Mouse (Mus musculus): ENCODE data around the gene Slc27a1. TPM values are rescaled to one million over a fixed set of nuclear protein-coding genes. Genes with fewer than 3 reads are reported as not detected.

Slc27a1 gene
- polyA plus RNA-seq, 1 experiment from 2014 or later: 29.4 TPM

DNA sequence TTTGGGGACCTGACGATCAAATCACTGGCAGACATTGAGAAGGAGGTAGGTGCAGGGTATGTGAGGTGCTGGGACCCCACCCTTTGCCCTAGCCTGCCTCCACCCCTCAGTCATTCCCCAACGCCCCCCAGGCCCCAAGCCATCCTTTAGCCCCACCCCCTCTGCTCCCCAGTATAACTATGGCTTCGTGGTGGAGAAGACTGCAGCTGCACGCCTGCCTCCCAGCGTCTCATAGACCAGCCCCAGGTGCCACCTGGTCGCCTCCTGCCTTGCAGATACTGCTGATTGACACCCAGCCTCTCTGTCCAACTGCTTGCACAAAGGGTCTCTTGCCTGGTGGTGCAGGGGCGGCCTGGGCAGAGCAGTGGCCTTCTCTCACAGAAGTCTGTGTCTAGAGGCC, 21.1 kb upstream of the Slc27a1 start:
- Histone ChIP-seq H3K4me2 (replicated peaks; ENCODE audit: low read depth, low read length) (no peak overlapping the region), H3K4me3 (ENCODE audit: low read depth, low read length) (no peak overlapping the region), H3K27ac (ENCODE audit: low read length) (no peak overlapping the region), H3K9me3 (ENCODE audit: control insufficient read depth, low read depth, low read length) (no peaks in the 10 kb centered on the region), H3K36me3 (ENCODE audit: control insufficient read depth, insufficient read depth, low read length) (peaks cover 15% of the 10 kb centered on the region; the same call in 1 of the 2 replicates), H3K9ac (replicated peaks; ENCODE audit: low read depth, low read length) (no peak overlapping the region), H3K4me1 (ENCODE audit: control insufficient read depth, insufficient read depth, low read length) (peaks cover 7% of the 10 kb centered on the region), H3K27me3 (ENCODE audit: control insufficient read depth, insufficient read depth, low read length) (no peaks in the 10 kb centered on the region)
- WGBS: 89% methylated on average over 7 of the region's 7 CpGs
- ATAC-seq (ENCODE audit: insufficient number of reproducible peaks, insufficient read depth, low FRiP score, low read depth): no peak

DNA sequence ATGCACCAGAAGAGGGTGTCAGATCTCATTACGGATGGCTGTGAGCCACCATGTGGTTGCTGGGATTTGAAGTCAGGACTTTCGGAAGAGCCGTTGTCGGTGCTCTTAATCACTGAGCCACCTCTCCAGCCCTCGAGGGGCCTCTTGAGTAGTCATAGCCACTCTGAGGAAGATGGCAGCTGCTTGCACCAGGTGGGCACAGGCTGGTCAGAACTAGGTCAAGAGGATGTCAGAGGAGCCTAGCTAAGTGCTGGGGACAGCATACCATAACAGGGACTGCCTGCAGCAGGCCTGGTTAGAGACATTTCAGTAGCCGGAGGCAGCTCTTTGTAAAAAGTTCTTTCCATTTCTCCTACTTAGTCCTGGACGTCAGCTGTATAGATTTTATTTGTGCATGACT, 17.9 kb upstream of the Slc27a1 start:
- no peaks in the 10 kb centered on the region for H3K27me3 ChIP-seq (ENCODE audit: control insufficient read depth, insufficient read depth, low read length)
- no peak overlapping the region for H3K4me2 ChIP-seq (replicated peaks; ENCODE audit: low read depth, low read length)
- H3K4me3 ChIP-seq (ENCODE audit: low read depth, low read length): no peak overlapping the region
- H3K27ac ChIP-seq (ENCODE audit: low read length): no peak overlapping the region
- no peaks in the 10 kb centered on the region for H3K9me3 ChIP-seq (ENCODE audit: control insufficient read depth, low read depth, low read length)
- ATAC-seq (ENCODE audit: insufficient number of reproducible peaks, insufficient read depth, low FRiP score, low read depth): no peak
- no peak overlapping the region for H3K9ac ChIP-seq (replicated peaks; ENCODE audit: low read depth, low read length)
- H3K4me1 ChIP-seq (ENCODE audit: control insufficient read depth, insufficient read depth, low read length): 0 out of 2 replicates have a peak, but pooled peaks cover 3% of the 10 kb centered on the region
- 68% methylated on average over 7 of the region's 7 CpGs for WGBS
- H3K36me3 ChIP-seq (ENCODE audit: control insufficient read depth, insufficient read depth, low read length): peaks cover 8% of the 10 kb centered on the region; the same call in 1 of the 2 replicates

DNA sequence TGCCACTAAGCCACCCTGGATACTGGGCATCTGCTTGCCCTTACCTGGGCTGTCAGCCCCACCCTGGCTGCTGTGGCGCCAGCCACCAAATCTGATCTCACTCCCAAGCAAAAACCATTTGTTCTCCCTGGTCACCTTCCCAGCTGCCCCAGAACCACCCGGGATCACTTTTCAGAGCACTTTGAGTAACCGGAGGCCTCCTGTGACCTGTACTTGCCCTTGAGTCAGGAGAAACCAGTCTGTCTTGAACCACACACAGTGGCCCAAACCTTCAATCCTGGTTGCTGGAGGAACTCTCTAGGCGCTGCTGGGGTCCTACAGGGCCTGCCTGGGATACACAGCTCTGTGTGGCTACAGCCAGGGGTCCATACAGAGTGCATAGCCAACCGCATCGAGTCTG, 15.9 kb upstream of the Slc27a1 start:
- no peak for ATAC-seq (ENCODE audit: insufficient number of reproducible peaks, insufficient read depth, low FRiP score, low read depth)
- H3K27ac ChIP-seq (ENCODE audit: low read length): peak overlapping the region; percentile 44; the same call in 1 of the 2 replicates
- 0 out of 2 replicates have a peak, but pooled peaks cover 4% of the 10 kb centered on the region for H3K36me3 ChIP-seq (ENCODE audit: control insufficient read depth, insufficient read depth, low read length)
- H3K4me3 ChIP-seq (ENCODE audit: low read depth, low read length): no peak overlapping the region
- 37% methylated on average over 6 of the region's 6 CpGs for WGBS
- H3K4me1 ChIP-seq (ENCODE audit: control insufficient read depth, insufficient read depth, low read length): 0 out of 2 replicates have a peak, but pooled peaks cover 3% of the 10 kb centered on the region
- H3K9me3 ChIP-seq (ENCODE audit: control insufficient read depth, low read depth, low read length): no peaks in the 10 kb centered on the region
- H3K27me3 ChIP-seq (ENCODE audit: control insufficient read depth, insufficient read depth, low read length): peaks cover 9% of the 10 kb centered on the region
- H3K4me2 ChIP-seq (replicated peaks; ENCODE audit: low read depth, low read length): no peak overlapping the region
- no peak overlapping the region for H3K9ac ChIP-seq (replicated peaks; ENCODE audit: low read depth, low read length)

DNA sequence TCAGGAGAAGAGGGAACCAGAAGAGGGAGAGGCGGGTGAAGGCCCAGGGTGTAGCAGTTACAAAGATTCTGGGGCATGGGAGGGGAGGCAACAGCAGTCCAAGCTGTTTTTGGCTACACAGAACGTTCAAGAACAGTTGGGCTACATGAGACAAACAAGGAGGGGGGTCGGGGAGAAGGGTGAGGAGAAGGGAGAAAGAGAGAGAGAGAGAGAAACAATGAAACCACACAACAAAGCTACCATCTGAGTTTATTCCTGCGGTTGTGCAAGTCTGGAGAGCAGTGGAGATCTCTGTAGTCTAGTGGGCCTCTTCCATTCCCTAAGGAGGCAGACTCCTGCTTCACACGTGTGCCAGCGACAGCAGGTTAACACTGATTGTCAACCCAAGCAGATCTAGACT, 14.7 kb upstream of the Slc27a1 start:
- Histone ChIP-seq H3K9me3 (ENCODE audit: control insufficient read depth, low read depth, low read length) (no peaks in the 10 kb centered on the region), H3K9ac (replicated peaks; ENCODE audit: low read depth, low read length) (no peak overlapping the region), H3K36me3 (ENCODE audit: control insufficient read depth, insufficient read depth, low read length) (no peaks in the 10 kb centered on the region), H3K4me2 (replicated peaks; ENCODE audit: low read depth, low read length) (no peak overlapping the region), H3K27me3 (ENCODE audit: control insufficient read depth, insufficient read depth, low read length) (peaks cover 16% of the 10 kb centered on the region), H3K4me1 (ENCODE audit: control insufficient read depth, insufficient read depth, low read length) (0 out of 2 replicates have a peak, but pooled peaks cover 3% of the 10 kb centered on the region), H3K27ac (ENCODE audit: low read length) (no peak overlapping the region), H3K4me3 (ENCODE audit: low read depth, low read length) (no peak overlapping the region)
- ATAC-seq (ENCODE audit: insufficient number of reproducible peaks, insufficient read depth, low FRiP score, low read depth): no peak
- 62% methylated on average over 6 of the region's 6 CpGs for WGBS

DNA sequence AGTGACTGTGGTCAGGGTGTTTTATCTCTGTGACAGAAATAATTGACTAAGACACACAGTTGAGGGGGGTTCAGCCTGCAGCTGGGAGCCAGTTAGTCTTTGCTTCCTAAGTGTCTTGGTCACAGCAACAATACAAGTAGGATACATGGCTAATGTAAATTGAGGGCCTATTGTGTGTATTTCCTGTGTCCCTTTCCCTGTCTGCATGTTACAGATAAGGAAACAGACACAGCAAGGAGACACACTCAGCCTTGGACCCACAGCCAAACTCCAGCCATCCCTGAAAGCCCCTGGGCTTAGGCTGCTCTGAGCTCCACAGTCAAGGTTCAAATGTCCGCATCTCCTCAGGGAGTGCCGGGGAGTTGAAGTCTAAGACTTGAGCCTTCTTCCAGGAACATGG, 14.0 kb upstream of the Slc27a1 start:
- no peak overlapping the region for H3K27ac ChIP-seq (ENCODE audit: low read length)
- H3K4me3 ChIP-seq (ENCODE audit: low read depth, low read length): no peak overlapping the region
- no peaks in the 10 kb centered on the region for H3K36me3 ChIP-seq (ENCODE audit: control insufficient read depth, insufficient read depth, low read length)
- H3K4me2 ChIP-seq (replicated peaks; ENCODE audit: low read depth, low read length): no peak overlapping the region
- ATAC-seq (ENCODE audit: insufficient number of reproducible peaks, insufficient read depth, low FRiP score, low read depth): no peak
- peaks cover 19% of the 10 kb centered on the region for H3K27me3 ChIP-seq (ENCODE audit: control insufficient read depth, insufficient read depth, low read length)
- 80% methylated on average over 2 of the region's 2 CpGs for WGBS
- no peak overlapping the region for H3K9ac ChIP-seq (replicated peaks; ENCODE audit: low read depth, low read length)
- H3K9me3 ChIP-seq (ENCODE audit: control insufficient read depth, low read depth, low read length): no peaks in the 10 kb centered on the region
- 0 out of 2 replicates have a peak, but pooled peaks cover 3% of the 10 kb centered on the region for H3K4me1 ChIP-seq (ENCODE audit: control insufficient read depth, insufficient read depth, low read length)

DNA sequence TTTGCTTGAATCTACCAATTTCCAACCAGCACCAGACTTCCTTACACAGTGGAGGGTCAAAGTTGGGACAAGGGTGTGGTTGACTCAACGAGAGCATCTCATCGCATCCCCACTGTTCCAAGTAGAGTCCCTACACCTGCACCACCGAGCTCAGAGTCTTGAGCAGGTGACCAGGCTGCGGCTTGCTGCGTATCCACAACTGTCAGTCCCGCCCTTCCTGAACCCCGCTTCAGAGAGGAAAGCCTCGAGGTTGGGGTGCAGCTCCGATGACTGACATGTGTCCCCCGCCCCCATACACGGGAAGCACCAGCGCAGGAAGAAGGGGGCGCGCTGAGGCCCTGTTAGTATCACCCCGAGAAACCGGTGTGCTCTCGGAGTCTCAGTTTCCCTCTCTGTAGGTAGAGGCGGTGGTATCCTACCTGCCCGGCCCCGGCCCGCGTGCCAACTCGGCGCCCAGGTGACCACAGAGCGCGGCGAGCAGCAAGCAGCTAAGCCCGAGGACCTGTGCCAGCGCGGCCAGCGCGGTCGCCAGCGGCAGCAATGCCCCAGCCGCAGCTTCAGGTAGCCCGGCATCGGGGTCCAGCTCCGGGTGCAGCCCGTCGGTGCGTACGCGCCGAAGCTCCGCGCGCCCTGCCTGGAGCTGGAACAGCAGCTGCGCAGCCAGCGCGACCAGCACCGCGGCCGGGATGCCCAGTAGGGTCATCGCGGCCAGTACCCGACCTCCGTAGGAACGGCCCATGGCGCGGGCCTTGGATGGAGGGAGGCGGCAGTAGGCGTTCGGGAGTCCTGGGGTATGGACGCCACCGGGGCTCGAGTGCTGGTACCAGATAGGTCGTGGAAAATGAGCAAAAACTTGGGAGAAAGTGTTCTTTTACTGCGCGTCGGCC, 10.4 kb upstream of the Slc27a1 start, which contains the start of gene Tmem221:
Tmem221 (minus strand) TSS at position 801 of the 887 bp plus-strand sequence.
- no peaks in the 10 kb centered on the region for H3K36me3 ChIP-seq (ENCODE audit: control insufficient read depth, insufficient read depth, low read length)
- H3K4me2 ChIP-seq (replicated peaks; ENCODE audit: low read depth, low read length): peak within 1 kb of the TSS; percentile 82
- peak within 1 kb of the TSS; percentile 36; the same call in 1 of the 2 replicates for H3K9ac ChIP-seq (replicated peaks; ENCODE audit: low read depth, low read length)
- ATAC-seq (ENCODE audit: insufficient number of reproducible peaks, insufficient read depth, low FRiP score, low read depth): peak; percentile 4; the same call in 1 of the 2 replicates
- WGBS: 3% methylated on average over 70 of the region's 70 CpGs
- H3K4me1 ChIP-seq (ENCODE audit: control insufficient read depth, insufficient read depth, low read length): 0 out of 2 replicates have a peak, but pooled peaks cover 5% of the 10 kb centered on the region
- no peak within 1 kb of the TSS for H3K27ac ChIP-seq (ENCODE audit: low read length)
- H3K27me3 ChIP-seq (ENCODE audit: control insufficient read depth, insufficient read depth, low read length): peaks cover 26% of the 10 kb centered on the region
- no peaks in the 10 kb centered on the region for H3K9me3 ChIP-seq (ENCODE audit: control insufficient read depth, low read depth, low read length)
- H3K4me3 ChIP-seq (ENCODE audit: low read depth, low read length): peak within 1 kb of the TSS; percentile 47

DNA sequence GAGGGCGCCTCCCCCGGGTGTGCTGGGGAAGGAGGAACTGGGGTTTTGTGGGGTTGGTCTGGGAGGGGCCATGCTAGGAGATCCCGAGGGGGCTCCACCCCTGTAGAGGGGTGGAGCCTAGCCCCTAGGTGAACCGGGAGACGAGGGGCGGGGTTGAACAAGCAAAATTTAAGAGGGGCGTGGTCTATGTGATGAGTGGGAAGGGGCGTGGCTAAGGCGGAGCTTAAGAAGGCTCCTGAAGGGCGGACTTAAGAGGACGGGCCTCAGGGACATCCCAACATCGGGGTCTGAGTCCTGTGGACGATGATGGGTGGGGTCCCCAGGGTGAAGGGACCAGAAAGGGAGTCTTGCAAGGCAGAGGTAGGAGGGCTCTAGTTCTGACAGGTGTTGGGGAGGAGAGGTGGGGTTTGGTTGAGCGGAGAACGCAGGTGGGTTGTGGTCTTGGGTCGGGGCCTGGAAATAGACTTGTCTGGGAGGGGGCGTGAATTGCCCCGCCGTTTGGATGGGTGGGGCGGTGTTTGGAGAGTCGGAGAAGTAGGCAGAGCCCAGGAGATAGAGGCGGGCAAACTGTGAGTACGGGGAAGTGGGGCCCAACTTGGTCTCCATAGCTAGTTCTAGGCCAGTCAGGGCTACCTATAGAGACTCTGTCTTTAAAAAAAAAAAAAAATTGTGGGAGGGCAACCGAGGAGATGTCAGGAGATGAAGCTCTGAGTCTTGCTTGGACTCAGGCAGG, 9.6 kb upstream of the Slc27a1 start:
- H3K27me3 ChIP-seq (ENCODE audit: control insufficient read depth, insufficient read depth, low read length): peaks cover 26% of the 10 kb centered on the region
- no peak overlapping the region for H3K27ac ChIP-seq (ENCODE audit: low read length)
- 2% methylated on average over 24 of the region's 24 CpGs for WGBS
- H3K4me2 ChIP-seq (replicated peaks; ENCODE audit: low read depth, low read length): peak overlapping the region; percentile 82
- H3K36me3 ChIP-seq (ENCODE audit: control insufficient read depth, insufficient read depth, low read length): no peaks in the 10 kb centered on the region
- H3K4me1 ChIP-seq (ENCODE audit: control insufficient read depth, insufficient read depth, low read length): 0 out of 2 replicates have a peak, but pooled peaks cover 5% of the 10 kb centered on the region
- peak overlapping the region; percentile 47 for H3K4me3 ChIP-seq (ENCODE audit: low read depth, low read length)
- H3K9me3 ChIP-seq (ENCODE audit: control insufficient read depth, low read depth, low read length): no peaks in the 10 kb centered on the region
- ATAC-seq (ENCODE audit: insufficient number of reproducible peaks, insufficient read depth, low FRiP score, low read depth): peak; percentile 76
- H3K9ac ChIP-seq (replicated peaks; ENCODE audit: low read depth, low read length): peak overlapping the region; percentile 36; the same call in 1 of the 2 replicates

DNA sequence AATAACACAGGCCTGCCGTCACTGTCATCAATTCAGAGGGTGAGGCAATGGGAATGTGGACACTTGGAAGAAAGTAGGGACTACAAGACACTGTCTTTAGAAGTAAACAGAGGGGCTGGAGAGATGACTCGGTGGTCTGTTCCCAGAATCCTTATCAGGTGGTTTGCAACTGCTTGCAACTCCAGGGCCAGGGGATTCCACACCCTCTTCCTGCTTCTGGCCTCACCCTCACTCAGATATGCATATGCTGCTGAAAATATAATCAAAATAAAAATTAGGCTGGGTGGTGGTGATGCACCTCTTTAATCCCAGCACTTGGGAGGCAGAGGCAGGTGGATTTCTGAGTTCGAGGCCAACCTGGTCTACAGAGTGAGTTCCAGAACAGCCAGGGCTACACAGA, 8.6 kb upstream of the Slc27a1 start:
- Histone ChIP-seq H3K9ac (replicated peaks; ENCODE audit: low read depth, low read length) (no peak overlapping the region), H3K27ac (ENCODE audit: low read length) (no peak overlapping the region), H3K4me1 (ENCODE audit: control insufficient read depth, insufficient read depth, low read length) (0 out of 2 replicates have a peak, but pooled peaks cover 5% of the 10 kb centered on the region), H3K4me3 (ENCODE audit: low read depth, low read length) (no peak overlapping the region), H3K4me2 (replicated peaks; ENCODE audit: low read depth, low read length) (no peak overlapping the region), H3K27me3 (ENCODE audit: control insufficient read depth, insufficient read depth, low read length) (peaks cover 26% of the 10 kb centered on the region), H3K36me3 (ENCODE audit: control insufficient read depth, insufficient read depth, low read length) (no peaks in the 10 kb centered on the region), H3K9me3 (ENCODE audit: control insufficient read depth, low read depth, low read length) (0 out of 2 replicates have a peak, but pooled peaks cover 2% of the 10 kb centered on the region)
- WGBS: 66% methylated on average over 3 of the region's 3 CpGs
- no peak for ATAC-seq (ENCODE audit: insufficient number of reproducible peaks, insufficient read depth, low FRiP score, low read depth)
